Mouse (Mus musculus): Measurements from ENCODE around the gene Iqch.

DNA sequence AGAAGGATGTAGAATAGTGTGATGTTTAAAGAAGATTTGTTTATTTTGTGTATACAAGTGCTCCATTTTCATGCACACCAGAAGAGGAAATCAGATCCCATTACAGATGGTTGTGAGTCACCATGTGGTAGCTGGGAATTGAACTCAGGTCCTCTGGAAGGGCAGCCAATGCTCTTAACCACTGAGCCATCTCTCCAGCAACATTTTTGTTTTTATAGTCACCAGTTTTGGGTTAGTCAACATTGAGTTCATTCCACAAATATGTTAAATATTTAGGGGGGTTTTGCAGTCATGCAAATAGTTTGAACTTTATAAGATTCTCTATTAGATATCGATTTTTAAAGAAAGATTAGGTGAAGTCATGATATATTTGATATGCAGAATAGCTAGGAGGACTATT is 202.1 kb downstream of the Iqch start:
- TF ChIP-seq CTCF (IDR thresholded peaks at IDR 0.05; ENCODE audit: low read depth, low read length) = no peak
- TF ChIP-seq POLR2A (IDR thresholded peaks at IDR 0.05; ENCODE audit: insufficient read depth, low read length) = no peak
